Mouse (Mus musculus): ENCODE results near the gene Fkbp10. TPM values are rescaled to one million over a fixed set of nuclear protein-coding genes. Genes with fewer than 3 reads are reported as not detected.
A peak's percentile ranks its signal among the peaks of the same experiment; 100 is the strongest.

Fkbp10 gene
- polyA plus RNA-seq, 1 experiment = 10.0 TPM

DNA sequence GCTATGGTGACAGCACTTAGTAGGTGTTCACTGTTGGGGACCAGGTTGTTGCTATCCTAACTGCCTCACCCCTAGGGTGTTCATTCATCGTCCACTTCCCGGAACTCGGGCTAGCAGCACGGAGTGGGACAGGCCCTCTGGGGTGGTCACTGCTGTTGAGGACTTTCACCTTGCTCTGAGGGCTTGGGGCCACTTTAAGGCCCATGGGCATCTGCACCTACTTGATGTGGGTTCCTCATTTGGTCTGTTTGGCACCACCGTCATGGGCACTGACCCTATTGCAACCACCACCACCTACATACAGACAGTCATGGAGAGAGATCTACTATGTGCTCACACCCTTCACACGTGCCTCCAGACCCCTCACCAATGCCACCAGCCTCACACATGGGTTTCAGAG, 28.4 kb upstream of the Fkbp10 start:
- peak overlapping the region; percentile 74 for H3K27ac ChIP-seq (ENCODE audit: insufficient read depth, low read depth, low read length)
- no peak for TF ChIP-seq POLR2A (IDR thresholded peaks at IDR 0.05; ENCODE audit: low read depth, low read length)
- TF ChIP-seq CTCF (IDR thresholded peaks at IDR 0.05; ENCODE audit: extremely low read depth, insufficient read length, insufficient replicate concordance, low read depth, low read length) = no peak
- H3K27me3 ChIP-seq (ENCODE audit: control insufficient read depth, insufficient read depth, low read length) = no peaks in the 10 kb centered on the region
- 46% methylated on average over 6 of the region's 6 CpGs for WGBS
- H3K4me1 ChIP-seq (ENCODE audit: control insufficient read depth, insufficient read depth, insufficient read length, low read length) = peaks cover 44% of the 10 kb centered on the region
- H3K4me3 ChIP-seq (ENCODE audit: low read depth, low read length) = no peak overlapping the region
- peaks cover 44% of the 10 kb centered on the region for H3K36me3 ChIP-seq (ENCODE audit: control insufficient read depth, insufficient read depth, low read length)

DNA sequence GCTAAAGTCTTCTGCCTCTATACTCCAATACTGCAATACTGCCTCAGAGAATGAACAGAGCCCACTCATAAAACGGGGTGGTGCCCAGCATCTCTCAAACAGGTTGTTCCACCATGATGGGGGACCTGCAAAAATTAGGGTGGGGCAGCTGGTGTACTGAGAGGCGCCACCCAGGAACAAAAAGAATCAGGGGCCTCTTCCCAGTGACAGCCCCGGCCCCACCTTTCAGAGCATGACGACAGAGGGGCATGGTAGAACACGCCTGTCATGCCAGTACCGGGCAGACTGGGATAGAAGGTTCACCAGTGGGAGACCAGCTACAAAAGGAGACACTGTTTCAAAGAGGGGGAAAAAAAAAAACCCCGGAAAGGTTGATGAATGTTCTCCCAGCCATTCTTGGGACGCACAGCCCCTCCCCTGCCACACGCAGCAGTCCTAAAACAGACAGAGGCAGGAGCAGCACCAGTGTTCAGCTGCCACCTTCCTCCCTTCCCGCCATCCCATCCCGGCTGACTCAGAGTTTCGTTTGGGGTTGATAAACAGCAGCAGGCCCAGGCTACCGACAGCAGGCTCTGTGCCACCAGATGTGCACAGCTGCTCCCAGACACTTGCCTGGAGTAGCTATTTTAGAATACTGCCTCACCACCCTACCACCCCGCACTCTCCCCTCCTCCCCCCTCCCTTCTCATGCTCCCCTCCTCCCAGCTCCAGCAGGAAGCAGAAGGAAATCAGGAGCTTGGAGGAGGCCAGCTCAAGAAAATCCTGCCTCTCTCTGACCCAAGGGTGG, 27.7 kb upstream of the Fkbp10 start:
- Histone ChIP-seq H3K27ac (ENCODE audit: insufficient read depth, low read depth, low read length) (peak overlapping the region; percentile 7), H3K4me3 (ENCODE audit: low read depth, low read length) (no peak overlapping the region), H3K27me3 (ENCODE audit: control insufficient read depth, insufficient read depth, low read length) (no peaks in the 10 kb centered on the region), H3K36me3 (ENCODE audit: control insufficient read depth, insufficient read depth, low read length) (peaks cover 39% of the 10 kb centered on the region), H3K4me1 (ENCODE audit: control insufficient read depth, insufficient read depth, insufficient read length, low read length) (peaks cover 45% of the 10 kb centered on the region)
- no peak for TF ChIP-seq CTCF (IDR thresholded peaks at IDR 0.05; ENCODE audit: extremely low read depth, insufficient read length, insufficient replicate concordance, low read depth, low read length)
- peak; percentile 19; the same call in 1 of the 2 replicates for TF ChIP-seq POLR2A (IDR thresholded peaks at IDR 0.05; ENCODE audit: low read depth, low read length)
- 17% methylated on average over 14 of the region's 14 CpGs for WGBS

DNA sequence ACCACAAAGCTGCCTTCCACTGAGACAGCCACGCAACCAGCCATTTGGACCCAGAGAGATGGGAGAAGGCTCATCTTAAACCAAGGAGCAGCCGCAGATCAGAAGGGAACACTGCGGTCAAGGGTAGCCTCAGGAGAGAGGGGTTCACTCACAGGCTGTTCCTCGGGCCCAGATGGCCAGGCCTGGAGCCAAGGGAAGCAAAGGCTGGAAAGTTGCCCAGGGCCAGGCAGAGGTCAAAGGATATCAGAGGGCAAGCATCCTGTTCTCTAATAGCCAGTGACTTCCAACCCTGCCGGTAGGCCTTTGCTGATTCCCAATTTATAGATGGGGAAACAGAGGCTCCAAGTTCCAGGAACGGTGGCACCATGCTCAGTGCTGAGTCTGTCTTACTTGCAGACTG, 26.9 kb upstream of the Fkbp10 start:
- Histone ChIP-seq H3K27ac (ENCODE audit: insufficient read depth, low read depth, low read length) (peak overlapping the region; percentile 52), H3K4me3 (ENCODE audit: low read depth, low read length) (no peak overlapping the region), H3K27me3 (ENCODE audit: control insufficient read depth, insufficient read depth, low read length) (no peaks in the 10 kb centered on the region), H3K36me3 (ENCODE audit: control insufficient read depth, insufficient read depth, low read length) (peaks cover 34% of the 10 kb centered on the region), H3K4me1 (ENCODE audit: control insufficient read depth, insufficient read depth, insufficient read length, low read length) (peaks cover 51% of the 10 kb centered on the region)
- TF ChIP-seq CTCF (IDR thresholded peaks at IDR 0.05; ENCODE audit: extremely low read depth, insufficient read length, insufficient replicate concordance, low read depth, low read length) (no peak), POLR2A (IDR thresholded peaks at IDR 0.05; ENCODE audit: low read depth, low read length) (no peak)
- WGBS = 49% methylated on average over 6 of the region's 6 CpGs

DNA sequence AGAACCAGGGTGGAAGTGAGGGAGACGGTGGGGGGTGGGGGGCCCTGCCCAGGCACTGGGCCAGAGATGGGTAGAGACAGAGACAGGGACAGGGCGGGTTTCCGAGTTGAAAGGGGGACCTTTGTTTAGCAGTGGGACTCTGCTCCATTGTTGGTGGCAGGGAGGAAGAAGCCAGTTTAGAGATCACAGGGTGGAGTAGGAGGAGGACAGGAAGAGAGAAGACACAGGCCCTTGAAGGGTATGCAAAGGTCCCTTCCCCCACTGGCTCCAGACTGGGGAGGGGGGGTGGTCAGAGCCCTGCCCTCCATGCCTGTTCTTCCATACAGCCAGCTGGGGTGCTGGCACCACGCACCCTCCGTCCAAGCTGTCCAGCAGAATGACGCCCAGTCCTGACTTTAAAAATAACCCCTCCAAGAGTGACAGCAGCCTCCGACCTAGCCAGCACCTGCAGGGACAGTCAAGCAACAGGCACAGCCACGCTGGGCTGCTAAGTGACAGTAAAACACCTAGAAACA, 25.5 kb upstream of the Fkbp10 start:
- H3K4me1 ChIP-seq (ENCODE audit: control insufficient read depth, insufficient read depth, insufficient read length, low read length) = peaks cover 63% of the 10 kb centered on the region
- H3K4me3 ChIP-seq (ENCODE audit: low read depth, low read length) = no peak overlapping the region
- 52% methylated on average over 8 of the region's 8 CpGs for WGBS
- TF ChIP-seq CTCF (IDR thresholded peaks at IDR 0.05; ENCODE audit: extremely low read depth, insufficient read length, insufficient replicate concordance, low read depth, low read length) (no peak), POLR2A (IDR thresholded peaks at IDR 0.05; ENCODE audit: low read depth, low read length) (no peak)
- H3K27me3 ChIP-seq (ENCODE audit: control insufficient read depth, insufficient read depth, low read length) = no peaks in the 10 kb centered on the region
- H3K36me3 ChIP-seq (ENCODE audit: control insufficient read depth, insufficient read depth, low read length) = peaks cover 25% of the 10 kb centered on the region
- 0 out of 2 replicates have a peak overlapping the region, but pooled peaks have one; percentile 26 for H3K27ac ChIP-seq (ENCODE audit: insufficient read depth, low read depth, low read length)

DNA sequence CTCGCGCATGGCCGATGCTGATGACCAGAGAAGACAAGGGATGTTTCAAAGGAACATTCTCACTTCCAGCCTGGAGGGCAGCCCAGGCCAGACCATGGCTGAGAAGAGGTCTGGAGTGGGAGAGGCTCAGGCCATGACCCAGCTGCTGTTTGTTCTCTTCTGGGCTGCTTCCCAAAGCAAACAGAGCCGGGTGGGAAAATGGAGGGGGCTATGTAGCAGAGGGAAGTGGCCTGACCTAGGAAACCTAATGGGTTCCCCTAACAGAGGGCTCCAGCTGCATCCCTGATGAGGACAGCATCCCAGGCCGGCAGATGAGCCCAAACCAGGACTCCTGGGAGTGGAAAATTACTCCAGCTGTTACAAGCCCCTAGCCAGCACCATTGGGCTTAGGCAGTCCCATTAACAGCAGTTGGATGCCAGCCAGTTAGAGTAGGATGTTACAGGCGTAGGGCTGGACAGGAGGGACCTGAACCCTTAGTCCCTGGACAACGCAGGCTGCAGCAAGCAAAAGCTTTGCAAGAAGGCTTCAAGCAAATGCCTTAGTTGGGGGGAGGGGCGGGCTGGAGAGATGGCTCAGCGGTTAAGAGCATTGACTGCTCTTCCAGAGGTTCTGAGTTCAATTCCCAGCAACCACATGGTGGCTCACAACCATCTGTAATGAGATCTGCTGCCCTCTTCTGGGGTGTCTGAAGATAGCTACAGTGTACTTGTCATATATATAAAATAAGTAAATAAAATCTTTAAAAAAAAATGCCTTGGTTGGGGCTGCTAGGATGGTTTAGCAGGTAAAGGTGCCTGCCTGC, 24.2 kb upstream of the Fkbp10 start:
- Histone ChIP-seq H3K4me1 (ENCODE audit: control insufficient read depth, insufficient read depth, insufficient read length, low read length) (peaks cover 64% of the 10 kb centered on the region), H3K27me3 (ENCODE audit: control insufficient read depth, insufficient read depth, low read length) (no peaks in the 10 kb centered on the region), H3K4me3 (ENCODE audit: low read depth, low read length) (no peak overlapping the region), H3K36me3 (ENCODE audit: control insufficient read depth, insufficient read depth, low read length) (peaks cover 13% of the 10 kb centered on the region), H3K27ac (ENCODE audit: insufficient read depth, low read depth, low read length) (peak overlapping the region; percentile 26; the same call in 1 of the 2 replicates)
- TF ChIP-seq POLR2A (IDR thresholded peaks at IDR 0.05; ENCODE audit: low read depth, low read length) (no peak), CTCF (IDR thresholded peaks at IDR 0.05; ENCODE audit: extremely low read depth, insufficient read length, insufficient replicate concordance, low read depth, low read length) (no peak)
- 35% methylated on average over 9 of the region's 9 CpGs for WGBS

DNA sequence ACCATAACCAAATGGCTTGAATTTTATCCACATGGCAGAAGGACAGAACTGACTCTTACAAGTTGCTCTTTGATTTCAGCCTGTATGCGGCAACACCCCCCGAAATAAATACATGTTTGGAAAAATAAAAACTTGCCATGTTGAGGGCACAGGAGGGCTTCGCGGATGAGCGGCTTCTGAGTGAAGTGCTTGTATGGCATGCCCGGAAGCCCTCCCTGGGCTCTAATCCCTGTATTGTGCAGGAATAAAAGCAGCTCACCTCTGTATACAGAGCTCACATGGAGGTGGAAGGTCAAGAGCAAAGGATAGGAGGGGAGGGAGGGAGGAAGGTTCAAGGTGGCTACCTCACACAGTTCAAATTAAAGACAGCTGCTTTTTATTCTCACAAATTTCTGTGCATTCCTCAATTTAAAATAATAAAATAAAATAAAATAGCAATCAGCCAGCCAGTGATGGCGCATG, 23.6 kb upstream of the Fkbp10 start:
- TF ChIP-seq POLR2A (IDR thresholded peaks at IDR 0.05; ENCODE audit: low read depth, low read length) (no peak), CTCF (IDR thresholded peaks at IDR 0.05; ENCODE audit: extremely low read depth, insufficient read length, insufficient replicate concordance, low read depth, low read length) (no peak)
- WGBS = 89% methylated on average over 7 of the region's 7 CpGs
- H3K27me3 ChIP-seq (ENCODE audit: control insufficient read depth, insufficient read depth, low read length) = no peaks in the 10 kb centered on the region
- no peak overlapping the region for H3K27ac ChIP-seq (ENCODE audit: insufficient read depth, low read depth, low read length)
- H3K4me3 ChIP-seq (ENCODE audit: low read depth, low read length) = no peak overlapping the region
- peaks cover 60% of the 10 kb centered on the region for H3K4me1 ChIP-seq (ENCODE audit: control insufficient read depth, insufficient read depth, insufficient read length, low read length)
- H3K36me3 ChIP-seq (ENCODE audit: control insufficient read depth, insufficient read depth, low read length) = peaks cover 10% of the 10 kb centered on the region
